Mouse (Mus musculus) neural tube, embryonic 13.5 days (tissue): ENCODE measurements at regions not wholly inside any gene's neighbourhood (a gene's known extent, or its start where the extent isn't known, plus 50 kb on each side); places are given as distances from the start of the nearest gene placed in this dataset.

Experiments used
- ATAC-seq: fragments of 200-750 bp; cut with Nextera tagmentation; 2 replicates; pipeline ENCODE4 v1.8.0; 2017; ENCODE audit warnings: low read depth, mild to moderate bottlenecking, moderate TSS enrichment, moderate library complexity
- H3K27ac ChIP-seq: fragments of 300-500 bp; sonication (generic); replicated peaks from 2 replicates; pipeline ENCODE4 v1.5.1; 2015; ENCODE audit warnings: moderate library complexity, mild to moderate bottlenecking, inconsistent platforms
- H3K27me3 ChIP-seq: fragments of 300-500 bp; sonication (generic); 2 replicates; pipeline ENCODE4 v1.6.1; 2015; ENCODE audit warnings: mild to moderate bottlenecking, inconsistent platforms
- H3K36me3 ChIP-seq: fragments of 300-500 bp; sonication (generic); 2 replicates; pipeline ENCODE4 v1.6.1; 2015; ENCODE audit warnings: mild to moderate bottlenecking, inconsistent platforms
- H3K4me1 ChIP-seq: fragments of 300-500 bp; sonication (generic); replicated peaks from 2 replicates; pipeline ENCODE4 v1.6.1; 2015; ENCODE audit warnings: inconsistent platforms
- H3K4me2 ChIP-seq: fragments of 300-500 bp; sonication (generic); 2 replicates; pipeline ENCODE4 v1.6.1; 2015; ENCODE audit warnings: inconsistent platforms, mild to moderate bottlenecking, moderate library complexity
- H3K4me3 ChIP-seq: fragments of 300-500 bp; sonication (generic); 2 replicates; pipeline ENCODE4 v1.5.1; 2015; ENCODE audit warnings: mild to moderate bottlenecking, inconsistent platforms
- H3K9ac ChIP-seq: fragments of 300-500 bp; sonication (generic); 2 replicates; pipeline ENCODE4 v1.6.1; 2015; ENCODE audit warnings: moderate library complexity, mild to moderate bottlenecking, inconsistent platforms
- H3K9me3 ChIP-seq: fragments of 300-500 bp; sonication (generic); 2 replicates; pipeline ENCODE4 v1.6.1; 2016; ENCODE audit warnings: inconsistent platforms
- WGBS: fragments of 180-500 bp; shearing (Covaris S2); methylation state at CpG from one replicate; pipeline ENCODE4 v1.1.7; 2015; 5-methylcytosine and 5-hydroxymethylcytosine counted together

- H3K27ac ChIP-seq, result no peak overlapping the region
- H3K9me3 ChIP-seq, result peaks cover 4% of the 10 kb centered on the region; the same call in 1 of the 2 replicates
- no peaks in the 10 kb centered on the region for H3K27me3 ChIP-seq
- ATAC-seq, result no peak
- H3K9ac ChIP-seq, result no peak overlapping the region
- H3K4me1 ChIP-seq, result 0 out of 2 replicates have a peak, but pooled peaks cover 4% of the 10 kb centered on the region
- no peak overlapping the region for H3K4me3 ChIP-seq
- WGBS, result 90% methylated on average over 19 of the region's 19 CpGs
- no peak overlapping the region for H3K4me2 ChIP-seq
- no peaks in the 10 kb centered on the region for H3K36me3 ChIP-seq
Measured at GRCm38 (mm10) chr7:34546609-34547316, 109.8 kb downstream of the Kctd15 start.

- no peak for ATAC-seq
- 88% methylated on average over 11 of the region's 11 CpGs for WGBS
Measured at GRCm38 (mm10) chr7:34545906-34546305, 110.6 kb downstream of the Kctd15 start.

GRCm38 (mm10) chr7:34541906-34542305, 114.6 kb downstream of the Kctd15 start:
- Histone ChIP-seq H3K4me1 (no peaks in the 10 kb centered on the region), H3K4me2 (no peak overlapping the region), H3K27me3 (no peaks in the 10 kb centered on the region), H3K27ac (no peak overlapping the region), H3K36me3 (no peaks in the 10 kb centered on the region), H3K9me3 (peaks cover 11% of the 10 kb centered on the region), H3K4me3 (no peak overlapping the region), H3K9ac (no peak overlapping the region)
- ATAC-seq, result no peak
- 81% methylated on average over 4 of the region's 4 CpGs for WGBS

More at GRCm38 (mm10) chr7:34545906-34546305, 110.6 kb downstream of the Kctd15 start:
- Histone ChIP-seq H3K36me3 (no peaks in the 10 kb centered on the region), H3K9ac (no peak overlapping the region), H3K4me2 (no peak overlapping the region), H3K9me3 (peaks cover 4% of the 10 kb centered on the region; the same call in 1 of the 2 replicates), H3K4me1 (0 out of 2 replicates have a peak, but pooled peaks cover 4% of the 10 kb centered on the region), H3K4me3 (no peak overlapping the region), H3K27me3 (no peaks in the 10 kb centered on the region), H3K27ac (no peak overlapping the region)

GRCm38 (mm10) chr7:34541000-34541399, 115.5 kb downstream of the Kctd15 start:
- Histone ChIP-seq H3K36me3 (no peaks in the 10 kb centered on the region), H3K4me1 (no peaks in the 10 kb centered on the region)
- WGBS, result 80% methylated on average over 4 of the region's 4 CpGs

GRCm38 (mm10) chr7:34539856-34540255, 116.7 kb downstream of the Kctd15 start:
- Histone ChIP-seq H3K4me1 (no peaks in the 10 kb centered on the region), H3K4me3 (no peak overlapping the region), H3K9me3 (peaks cover 11% of the 10 kb centered on the region), H3K4me2 (no peak overlapping the region), H3K9ac (no peak overlapping the region), H3K27me3 (no peaks in the 10 kb centered on the region), H3K36me3 (no peaks in the 10 kb centered on the region), H3K27ac (no peak overlapping the region)
- no peak for ATAC-seq
- 93% methylated on average over 2 of the region's 2 CpGs for whole genome bisulfite sequencing

More at GRCm38 (mm10) chr7:34541000-34541399, 115.5 kb downstream of the Kctd15 start:
- Histone ChIP-seq H3K4me3 (no peak overlapping the region), H3K9me3 (peaks cover 11% of the 10 kb centered on the region), H3K27ac (no peak overlapping the region), H3K4me2 (no peak overlapping the region), H3K9ac (no peak overlapping the region), H3K27me3 (no peaks in the 10 kb centered on the region)
- no peak for ATAC-seq

GRCm38 (mm10) chr7:34538310-34539055, 118.0 kb downstream of the Kctd15 start:
- no peak overlapping the region for H3K9ac ChIP-seq

GRCm38 (mm10) chr7:34537122-34537521, 119.4 kb downstream of the Kctd15 start:
- Histone ChIP-seq H3K4me1 (no peaks in the 10 kb centered on the region), H3K4me2 (no peak overlapping the region), H3K9ac (no peak overlapping the region), H3K36me3 (no peaks in the 10 kb centered on the region), H3K27me3 (no peaks in the 10 kb centered on the region), H3K27ac (no peak overlapping the region), H3K4me3 (no peak overlapping the region), H3K9me3 (peaks cover 10% of the 10 kb centered on the region)
- ATAC-seq, result no peak
- WGBS, result 82% methylated on average over 9 of the region's 9 CpGs

More at GRCm38 (mm10) chr7:34538310-34539055, 118.0 kb downstream of the Kctd15 start:
- ATAC-seq, result no peak
- no peak overlapping the region for H3K4me2 ChIP-seq
- no peaks in the 10 kb centered on the region for H3K4me1 ChIP-seq
- no peaks in the 10 kb centered on the region for H3K27me3 ChIP-seq
- no peaks in the 10 kb centered on the region for H3K36me3 ChIP-seq
- H3K9me3 ChIP-seq, result peaks cover 11% of the 10 kb centered on the region
- 85% methylated on average over 20 of the region's 20 CpGs for WGBS
- no peak overlapping the region for H3K4me3 ChIP-seq
- H3K27ac ChIP-seq, result no peak overlapping the region

GRCm38 (mm10) chr7:34534241-34534640, 122.3 kb downstream of the Kctd15 start:
- Histone ChIP-seq H3K4me2 (no peak overlapping the region), H3K9ac (no peak overlapping the region), H3K27ac (no peak overlapping the region), H3K4me1 (no peaks in the 10 kb centered on the region), H3K9me3 (no peaks in the 10 kb centered on the region), H3K36me3 (no peaks in the 10 kb centered on the region), H3K27me3 (no peaks in the 10 kb centered on the region), H3K4me3 (no peak overlapping the region)
- 71% methylated on average over 5 of the region's 5 CpGs for WGBS
- ATAC-seq, result no peak

GRCm38 (mm10) chr7:34531639-34532038, 124.9 kb downstream of the Kctd15 start:
- H3K4me3 ChIP-seq, result no peak overlapping the region
- ATAC-seq, result no peak
- no peak overlapping the region for H3K27ac ChIP-seq
- no peaks in the 10 kb centered on the region for H3K9me3 ChIP-seq
- WGBS, result 93% methylated on average over 3 of the region's 3 CpGs
- H3K27me3 ChIP-seq, result no peaks in the 10 kb centered on the region
- H3K36me3 ChIP-seq, result no peaks in the 10 kb centered on the region
- H3K9ac ChIP-seq, result no peak overlapping the region
- no peaks in the 10 kb centered on the region for H3K4me1 ChIP-seq
- no peak overlapping the region for H3K4me2 ChIP-seq

GRCm38 (mm10) chr7:34507858-34508257, 114.7 kb upstream of the Lsm14a start:
- no peaks in the 10 kb centered on the region for H3K36me3 ChIP-seq
- no peak overlapping the region for H3K4me2 ChIP-seq
- no peak overlapping the region for H3K9ac ChIP-seq
- no peaks in the 10 kb centered on the region for H3K27me3 ChIP-seq
- H3K4me3 ChIP-seq, result no peak overlapping the region
- no peaks in the 10 kb centered on the region for H3K9me3 ChIP-seq
- ATAC-seq, result no peak
- 62% methylated on average over 2 of the region's 2 CpGs for WGBS
- H3K27ac ChIP-seq, result no peak overlapping the region
- H3K4me1 ChIP-seq, result no peaks in the 10 kb centered on the region

GRCm38 (mm10) chr7:34506816-34507215, 113.7 kb upstream of the Lsm14a start:
- no peak overlapping the region for H3K27ac ChIP-seq
- no peak overlapping the region for H3K4me2 ChIP-seq
- 62% methylated on average over 4 of the region's 4 CpGs for whole genome bisulfite sequencing
- no peak overlapping the region for H3K4me3 ChIP-seq
- no peaks in the 10 kb centered on the region for H3K27me3 ChIP-seq
- no peak overlapping the region for H3K9ac ChIP-seq
- H3K9me3 ChIP-seq, result no peaks in the 10 kb centered on the region
- no peak for ATAC-seq
- no peaks in the 10 kb centered on the region for H3K4me1 ChIP-seq
- H3K36me3 ChIP-seq, result no peaks in the 10 kb centered on the region

GRCm38 (mm10) chr7:34493892-34494291, 100.8 kb upstream of the Lsm14a start:
- 74% methylated on average over 10 of the region's 10 CpGs for WGBS
- Histone ChIP-seq H3K4me3 (no peak overlapping the region), H3K4me2 (no peak overlapping the region), H3K9me3 (no peaks in the 10 kb centered on the region), H3K27ac (no peak overlapping the region), H3K4me1 (no peaks in the 10 kb centered on the region), H3K36me3 (no peaks in the 10 kb centered on the region), H3K9ac (no peak overlapping the region), H3K27me3 (no peaks in the 10 kb centered on the region)
- ATAC-seq, result no peak
